Mouse (Mus musculus): Measurements from ENCODE around the gene Inca1. TPM values are rescaled to one million over a fixed set of nuclear protein-coding genes. Genes with fewer than 3 reads are reported as not detected.
A peak's percentile ranks its signal among the peaks of the same experiment; 100 is the strongest.

The Inca1 gene
- total and polyA plus RNA-seq, 3 experiments, result 1.7 to 3.8 (median 3.4) TPM

DNA sequence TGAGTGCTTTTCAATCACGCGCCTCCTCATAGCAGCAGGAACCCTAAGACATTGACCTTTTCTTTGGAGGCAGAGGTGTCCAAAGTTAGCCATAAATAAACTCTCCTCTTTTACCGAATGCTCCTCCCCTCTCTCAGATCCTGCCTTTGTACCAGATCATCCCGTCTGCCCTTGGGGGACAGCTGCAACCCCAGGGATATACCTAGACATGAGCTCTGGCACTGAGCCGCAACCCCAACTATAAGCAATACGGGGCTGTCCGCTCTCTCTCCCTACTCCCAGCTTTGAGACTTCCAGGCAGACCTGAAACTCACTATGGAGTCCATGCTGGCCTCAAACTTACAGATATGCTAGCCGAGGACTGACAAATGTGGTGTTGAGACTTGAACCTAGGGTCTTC lies 33.3 kb downstream of the Inca1 start:
- Histone ChIP-seq H3K4me2 (ENCODE audit: insufficient read depth, low read depth, poor library complexity, severe bottlenecking) (no peak overlapping the region), H3K79me2 (replicated peaks; ENCODE audit: control insufficient read depth, extremely low read depth, insufficient read depth, poor library complexity, severe bottlenecking) (peaks cover 22% of the 10 kb centered on the region), H3K4me1 (ENCODE audit: control insufficient read depth in 1 of 2, insufficient read depth in 2 of 2) (peaks cover 10 to 36% of the 10 kb centered on the region in 2 experiments), H3K27ac (ENCODE audit: insufficient read depth, low read depth) (no peak overlapping the region), H3K36me3 (replicated peaks in 1 of 2; ENCODE audit: control insufficient read depth in 1 of 2, insufficient read depth in 1 of 2, low read length in 1 of 2) (peaks cover 51 to 72% of the 10 kb centered on the region in 2 experiments), H3K4me3 (replicated peaks in 1 of 3; ENCODE audit: low read depth in 2 of 3, low read length in 2 of 3, poor library complexity in 1 of 3) (no peak overlapping the region), H3K9me3 (replicated peaks; ENCODE audit: low read length) (no peaks in the 10 kb centered on the region), H3K9ac (ENCODE audit: insufficient read depth, low read depth) (no peak overlapping the region), H3K27me3 (replicated peaks) (no peaks in the 10 kb centered on the region)
- dilution Hi-C loops (cut with MboI; ENCODE audit: extremely low pct_ligation_motif_present, extremely low pct_unique_long_range_greater_than_20kb, low sequenced_read_pairs), result no loop called here
- TF ChIP-seq MYC (IDR thresholded peaks at IDR 0.05; ENCODE audit: low read depth, low read length) (no peak), IRF4 (IDR thresholded peaks at IDR 0.05; ENCODE audit: low read depth, low read length) (no peak), EP300 (IDR thresholded peaks at IDR 0.05; ENCODE audit: low read length) (no peak), TCF12 (IDR thresholded peaks at IDR 0.05; ENCODE audit: low read depth, low read length) (no peak), CHD1 (IDR thresholded peaks at IDR 0.05; ENCODE audit: low read depth, low read length) (no peak), USF2 (conservative IDR thresholded peaks at IDR 0.05; ENCODE audit: low read depth, low read length) (no peak), JUN (IDR thresholded peaks at IDR 0.05; ENCODE audit: insufficient read depth, low read depth, low read length) (no peak), BHLHE40 (IDR thresholded peaks at IDR 0.05; ENCODE audit: low read depth, low read length) (no peak), ZC3H11A (IDR thresholded peaks at IDR 0.05; ENCODE audit: low read depth, low read length) (no peak)
- DNase-seq (ENCODE audit: extremely low read depth), result no peak
- in situ Hi-C loops (cut with MboI; ENCODE audit: low pct_ligation_motif_present, low pct_unique_long_range_greater_than_20kb, low sequenced_read_pairs), result no loop called here

DNA sequence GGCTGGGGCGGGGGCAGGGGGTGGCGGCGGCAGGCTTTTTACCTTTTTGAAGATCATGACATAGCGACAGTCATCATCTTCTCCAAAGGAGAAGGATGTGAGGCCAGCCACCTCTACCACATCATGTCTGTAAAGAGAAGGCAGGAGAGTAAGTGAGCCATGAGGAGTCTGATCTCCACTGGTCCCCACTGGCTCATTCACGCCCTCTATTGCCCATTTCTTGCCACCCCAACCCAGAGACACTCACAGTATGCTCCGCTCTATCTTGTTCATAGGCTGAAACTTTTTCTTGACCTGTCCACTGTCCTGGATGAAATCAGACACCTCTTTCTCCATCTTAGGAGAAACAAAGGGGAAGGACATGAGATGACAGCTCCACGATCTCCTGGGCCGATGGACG lies 35.2 kb downstream of the Inca1 start:
- Histone ChIP-seq H3K36me3 (replicated peaks in 1 of 2; ENCODE audit: control insufficient read depth in 1 of 2, insufficient read depth in 1 of 2, low read length in 1 of 2) (peaks cover 46 to 77% of the 10 kb centered on the region in 2 experiments), H3K9ac (ENCODE audit: insufficient read depth, low read depth) (no peak overlapping the region), H3K4me2 (ENCODE audit: insufficient read depth, low read depth, poor library complexity, severe bottlenecking) (no peak overlapping the region), H3K79me2 (replicated peaks; ENCODE audit: control insufficient read depth, extremely low read depth, insufficient read depth, poor library complexity, severe bottlenecking) (peaks cover 22% of the 10 kb centered on the region), H3K27me3 (replicated peaks) (no peaks in the 10 kb centered on the region), H3K27ac (ENCODE audit: insufficient read depth, low read depth) (no peak overlapping the region), H3K4me3 (replicated peaks in 1 of 3; ENCODE audit: low read depth in 2 of 3, low read length in 2 of 3, poor library complexity in 1 of 3) (no peak overlapping the region), H3K4me1 (ENCODE audit: control insufficient read depth in 1 of 2, insufficient read depth in 2 of 2) (peaks cover 10 to 19% of the 10 kb centered on the region in 2 experiments), H3K9me3 (replicated peaks; ENCODE audit: low read length) (no peaks in the 10 kb centered on the region)
- dilution Hi-C loops (cut with MboI; ENCODE audit: extremely low pct_ligation_motif_present, extremely low pct_unique_long_range_greater_than_20kb, low sequenced_read_pairs), result no loop called here
- in situ Hi-C loops (cut with MboI; ENCODE audit: low pct_ligation_motif_present, low pct_unique_long_range_greater_than_20kb, low sequenced_read_pairs), result no loop called here
- no peak for TF ChIP-seq ZNF384 (IDR thresholded peaks at IDR 0.05; ENCODE audit: low read depth, low read length)
- peak; percentile 34 for TF ChIP-seq RAD21 (IDR thresholded peaks at IDR 0.05; ENCODE audit: low read depth, low read length)
- no peak for TF ChIP-seq SMC3 (IDR thresholded peaks at IDR 0.05; ENCODE audit: low read depth, low read length)
- peak in 1 of 2 experiments; percentile 51; a peak in 2 of 4 replicates for TF ChIP-seq CTCF (conservative IDR thresholded peaks at IDR 0.05 in 1 of 2, IDR thresholded peaks at IDR 0.05 in 1 of 2; ENCODE audit: low read depth in 2 of 2, low read length in 2 of 2)
- TF ChIP-seq PAX5 (IDR thresholded peaks at IDR 0.05; ENCODE audit: low read length), result no peak
- TF ChIP-seq CHD1 (IDR thresholded peaks at IDR 0.05; ENCODE audit: low read depth, low read length), result no peak
- DNase-seq (ENCODE audit: extremely low read depth), result no peak

DNA sequence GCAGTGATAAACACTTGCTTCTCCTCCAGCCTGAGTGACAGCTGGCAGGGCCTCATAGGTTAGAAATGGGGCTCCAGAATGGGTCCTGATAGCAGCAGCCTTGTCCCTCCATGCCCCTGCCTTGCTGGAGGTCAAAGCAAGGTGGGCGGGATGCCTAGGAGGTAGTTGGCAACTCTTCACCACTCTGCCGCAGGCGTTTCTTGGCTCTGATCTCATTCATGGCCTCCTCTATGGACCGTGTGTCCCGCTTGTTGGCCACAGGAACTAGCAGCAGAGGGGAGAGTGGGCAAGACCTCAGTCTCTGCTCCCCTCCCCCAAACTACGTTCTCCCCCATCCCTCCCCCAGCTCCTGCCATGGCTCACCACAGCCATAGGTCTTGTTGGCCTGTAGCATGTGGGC lies 36.0 kb downstream of the Inca1 start:
- in situ Hi-C loops (cut with MboI; ENCODE audit: low pct_ligation_motif_present, low pct_unique_long_range_greater_than_20kb, low sequenced_read_pairs), result no loop called here
- H3K27me3 ChIP-seq (replicated peaks), result no peaks in the 10 kb centered on the region
- no peak overlapping the region for H3K4me3 ChIP-seq (replicated peaks in 1 of 3; ENCODE audit: low read depth in 2 of 3, low read length in 2 of 3, poor library complexity in 1 of 3)
- DNase-seq (ENCODE audit: extremely low read depth), result no peak
- H3K4me1 ChIP-seq (ENCODE audit: control insufficient read depth in 1 of 2, insufficient read depth in 2 of 2), result peaks cover 10 to 19% of the 10 kb centered on the region in 2 experiments
- dilution Hi-C loops (cut with MboI; ENCODE audit: extremely low pct_ligation_motif_present, extremely low pct_unique_long_range_greater_than_20kb, low sequenced_read_pairs), result no loop called here
- no peak overlapping the region for H3K4me2 ChIP-seq (ENCODE audit: insufficient read depth, low read depth, poor library complexity, severe bottlenecking)
- no peaks in the 10 kb centered on the region for H3K9me3 ChIP-seq (replicated peaks; ENCODE audit: low read length)
- peaks cover 46 to 83% of the 10 kb centered on the region in 2 experiments for H3K36me3 ChIP-seq (replicated peaks in 1 of 2; ENCODE audit: control insufficient read depth in 1 of 2, insufficient read depth in 1 of 2, low read length in 1 of 2)
- peaks cover 22% of the 10 kb centered on the region for H3K79me2 ChIP-seq (replicated peaks; ENCODE audit: control insufficient read depth, extremely low read depth, insufficient read depth, poor library complexity, severe bottlenecking)
- H3K27ac ChIP-seq (ENCODE audit: insufficient read depth, low read depth), result no peak overlapping the region
- no peak overlapping the region for H3K9ac ChIP-seq (ENCODE audit: insufficient read depth, low read depth)
- TF ChIP-seq POLR2AphosphoS2 (IDR thresholded peaks at IDR 0.05; ENCODE audit: low read depth, low read length) (no peak), MAFK (IDR thresholded peaks at IDR 0.05; ENCODE audit: insufficient replicate concordance, low read length) (no peak), JUN (IDR thresholded peaks at IDR 0.05; ENCODE audit: insufficient read depth, low read depth, low read length) (no peak), GABPA (IDR thresholded peaks at IDR 0.05; ENCODE audit: insufficient replicate concordance, low read depth, low read length) (no peak), MXI1 (IDR thresholded peaks at IDR 0.05; ENCODE audit: low read depth, low read length) (no peak), RAD21 (IDR thresholded peaks at IDR 0.05; ENCODE audit: low read depth, low read length) (no peak), ETS1 (conservative IDR thresholded peaks at IDR 0.05; ENCODE audit: low read depth, low read length) (no peak), CTCF (conservative IDR thresholded peaks at IDR 0.05 in 1 of 2, IDR thresholded peaks at IDR 0.05 in 1 of 2; ENCODE audit: low read depth in 2 of 2, low read length in 2 of 2) (no peak), E2F4 (IDR thresholded peaks at IDR 0.05; ENCODE audit: insufficient replicate concordance, low read depth, low read length) (no peak), HCFC1 (IDR thresholded peaks at IDR 0.05; ENCODE audit: low read depth, low read length) (no peak), ZNF384 (IDR thresholded peaks at IDR 0.05; ENCODE audit: low read depth, low read length) (no peak), JUND (conservative IDR thresholded peaks at IDR 0.05; ENCODE audit: low read depth, low read length) (no peak), CHD2 (IDR thresholded peaks at IDR 0.05; ENCODE audit: low read length) (no peak), RCOR1 (conservative IDR thresholded peaks at IDR 0.05; ENCODE audit: low read depth, low read length) (no peak), NRF1 (IDR thresholded peaks at IDR 0.05; ENCODE audit: low read depth, low read length) (no peak), UBTF (IDR thresholded peaks at IDR 0.05; ENCODE audit: low read depth, low read length) (no peak), PAX5 (IDR thresholded peaks at IDR 0.05; ENCODE audit: low read length) (no peak)
